Mouse (Mus musculus): Measurements from ENCODE around the gene Sema5b.

Sema5b gene

DNA sequence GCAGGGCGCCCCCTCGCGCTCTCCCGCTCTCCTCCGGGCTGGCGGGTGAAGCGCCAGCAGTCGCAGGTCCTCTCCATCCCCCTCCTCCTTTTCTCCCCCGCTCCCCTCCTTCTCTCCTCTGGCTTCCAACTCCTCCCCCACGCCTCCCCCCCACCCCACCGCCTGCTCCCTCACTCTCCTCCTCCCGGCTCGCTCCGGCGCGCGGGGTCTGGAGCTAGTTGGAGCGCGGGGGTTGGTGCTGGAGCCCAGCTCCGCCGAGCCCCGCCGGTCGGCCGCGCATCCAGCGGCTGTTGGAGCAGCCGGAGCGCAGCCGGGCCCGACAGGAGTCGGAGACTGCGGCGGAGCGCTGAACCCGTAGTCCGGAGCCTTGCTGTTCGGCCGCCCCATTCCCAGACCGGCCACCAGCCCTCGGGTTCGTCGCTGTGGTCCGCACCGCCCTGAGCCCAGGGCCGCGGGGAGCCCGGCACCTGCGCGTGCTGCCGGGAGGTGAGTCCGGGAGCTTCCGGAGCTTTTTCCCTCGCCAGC, at the start of gene Sema5b:
Gene Sema5b, plus strand, starts transcription at position 29 of the 525 bp plus-strand sequence.
- DNase-seq, result no peak

DNA sequence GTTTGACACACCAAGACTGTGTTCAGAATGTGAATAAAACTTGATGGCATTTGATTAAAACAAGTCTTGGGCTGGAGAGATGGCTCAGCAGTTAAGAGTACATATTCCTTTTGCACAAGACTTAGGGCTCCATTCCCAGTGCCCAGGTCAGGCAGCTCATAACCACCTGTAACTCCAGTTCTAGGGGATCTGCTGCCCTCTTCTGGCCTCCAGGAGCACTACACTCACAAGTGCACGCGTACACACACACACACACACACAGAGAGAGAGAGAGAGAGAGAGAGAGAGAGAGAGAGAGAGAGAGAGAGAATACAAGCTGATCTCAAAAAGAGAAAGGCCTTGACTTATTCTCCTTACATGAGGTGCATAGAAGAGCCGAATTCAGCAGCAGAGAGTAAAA, 40.6 kb upstream of the Sema5b start:
- DNase-seq, result no peak

- no peak for DNase-seq
Observed at GRCm38 (mm10) chr16:35501106-35501760, 39.7 kb upstream of the Sema5b start.

DNA sequence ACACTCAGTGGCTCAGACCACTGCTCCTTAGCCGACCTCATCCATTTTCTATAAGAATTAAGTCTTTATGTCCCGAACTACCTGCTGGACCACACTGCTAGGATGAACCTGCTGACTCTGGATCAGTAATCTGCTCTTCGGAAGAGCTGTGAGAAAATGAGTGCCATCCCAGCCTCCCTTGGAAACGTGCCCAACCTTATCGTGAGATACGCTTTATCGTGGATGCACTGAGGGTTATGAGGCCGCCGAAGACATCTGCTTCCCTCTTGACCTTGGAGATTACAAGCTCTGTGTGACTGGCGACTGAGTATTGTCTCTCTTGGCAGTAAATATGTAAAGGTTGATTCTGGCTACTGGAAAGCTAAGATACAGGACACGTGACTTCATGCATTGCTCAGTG, 38.5 kb upstream of the Sema5b start:
- DNase-seq, result no peak

GRCm38 (mm10) chr16:35504266-35504665, 36.7 kb upstream of the Sema5b start:
- DNase-seq, result no peak

GRCm38 (mm10) chr16:35505786-35506185, 35.2 kb upstream of the Sema5b start:
- DNase-seq, result no peak

- no peak for DNase-seq
Observed at GRCm38 (mm10) chr16:35508581-35508980, 32.4 kb upstream of the Sema5b start.

DNA sequence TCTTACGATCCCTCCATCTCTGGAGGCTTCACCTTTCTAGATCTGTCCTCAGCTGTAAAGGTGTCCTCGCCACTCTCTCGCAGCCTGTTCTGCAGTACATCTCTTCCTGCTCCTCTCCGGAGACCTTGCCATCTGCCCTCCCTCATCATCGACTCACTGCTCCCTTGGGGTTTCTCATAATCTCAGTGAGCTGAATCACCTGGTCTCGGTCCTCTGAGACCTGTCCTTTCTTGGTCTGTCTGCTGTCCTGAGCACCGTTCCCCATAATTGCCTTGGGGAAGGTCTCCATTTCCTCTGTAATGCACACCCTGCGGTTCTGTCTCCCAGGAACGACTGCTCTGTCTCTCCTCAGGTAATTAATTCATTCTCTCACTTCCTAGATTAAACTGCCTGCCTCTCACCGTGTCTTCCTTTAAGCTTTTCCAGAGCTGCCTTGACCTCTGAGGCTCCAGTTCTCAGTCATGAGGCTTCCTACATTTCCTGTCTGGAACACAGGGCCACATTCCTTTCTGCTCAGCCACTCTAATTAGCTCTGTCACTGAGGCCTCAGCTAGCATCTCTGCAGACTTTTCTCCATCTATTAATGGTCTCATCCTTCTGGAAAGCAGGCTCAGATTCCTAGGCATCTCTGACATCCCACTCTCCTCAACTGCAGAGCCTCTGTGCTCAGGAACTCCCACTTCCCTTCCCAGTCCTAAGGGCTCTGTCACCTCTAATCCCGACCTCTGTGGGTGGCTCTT, 31.4 kb upstream of the Sema5b start:
- no peak for DNase-seq

DNA sequence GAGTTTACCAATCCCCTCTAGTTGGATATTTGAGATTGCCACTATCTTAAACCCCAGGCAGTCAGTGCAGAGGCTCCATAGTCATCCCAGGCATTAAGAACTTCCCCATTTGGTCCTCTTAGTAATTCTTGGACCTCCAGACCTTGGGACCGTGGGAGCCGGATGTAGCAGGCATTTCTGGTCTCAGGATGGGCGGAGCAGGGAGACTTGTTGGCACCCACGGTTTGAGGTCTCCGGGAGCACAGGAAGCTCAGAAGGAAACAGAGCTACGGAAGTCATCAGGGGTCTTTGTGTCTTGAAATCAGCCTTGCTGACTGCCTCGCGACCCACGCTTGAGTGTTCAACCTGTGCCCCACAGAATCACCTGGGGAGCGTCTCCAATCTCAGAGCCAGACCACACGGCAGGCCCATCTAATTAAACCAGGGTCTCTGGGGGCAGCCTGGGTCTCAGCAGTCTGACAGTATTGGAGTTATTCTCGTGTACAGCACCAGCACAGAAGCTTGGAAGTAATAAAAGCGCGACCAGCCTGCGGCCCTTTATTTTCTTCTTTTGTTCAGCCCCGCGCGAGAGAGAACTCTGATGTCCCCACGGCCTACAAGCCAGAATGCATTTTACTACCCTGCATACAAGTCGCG, 24.9 kb upstream of the Sema5b start:
- DNase-seq, result no peak

DNA sequence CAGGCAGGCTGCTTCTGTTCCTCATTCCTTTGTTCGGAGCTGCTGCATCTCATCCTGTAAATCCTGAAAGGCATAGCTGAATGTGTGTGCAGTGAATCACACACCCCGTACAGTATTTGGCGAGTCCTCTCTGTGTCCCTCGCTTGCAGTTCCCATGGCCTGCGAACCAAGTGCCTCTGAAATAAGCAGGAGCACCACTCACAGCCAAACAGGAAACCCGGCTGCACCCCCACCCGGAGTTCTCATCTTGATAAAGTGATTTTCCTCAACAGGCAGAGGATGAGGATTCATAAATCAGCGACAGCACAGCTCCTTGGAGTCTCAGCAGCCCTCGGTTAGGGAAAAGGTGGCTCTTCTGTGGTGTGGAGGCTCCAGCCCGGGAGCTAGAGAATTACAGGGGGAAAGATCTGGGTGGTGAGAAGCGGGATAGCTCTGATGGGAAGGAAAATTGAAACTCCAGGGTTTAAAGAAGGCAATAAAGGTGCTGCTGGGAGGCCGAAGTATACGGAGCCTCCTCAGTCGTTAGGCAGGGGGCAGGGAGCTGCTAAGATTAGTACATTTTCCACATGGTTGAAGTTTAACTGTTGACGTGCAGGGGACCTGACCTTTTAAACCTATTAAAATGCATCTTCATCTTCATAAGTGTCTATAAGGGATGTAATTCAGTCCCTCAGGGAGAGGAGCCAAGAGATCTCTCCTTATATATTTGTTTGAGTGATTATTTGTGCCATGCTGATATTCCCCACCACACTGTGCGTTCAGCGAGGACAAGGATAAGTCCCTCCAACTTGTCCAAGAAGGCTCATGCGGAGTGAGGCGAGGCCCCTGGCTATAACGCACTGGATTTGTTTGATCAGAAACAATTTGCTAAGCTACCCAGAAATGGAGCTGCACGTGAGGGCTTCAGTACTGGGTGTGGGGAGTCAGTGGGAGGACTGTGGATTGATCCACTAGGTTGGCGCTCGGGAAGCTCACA, 22.7 kb upstream of the Sema5b start:
- no peak for DNase-seq

DNA sequence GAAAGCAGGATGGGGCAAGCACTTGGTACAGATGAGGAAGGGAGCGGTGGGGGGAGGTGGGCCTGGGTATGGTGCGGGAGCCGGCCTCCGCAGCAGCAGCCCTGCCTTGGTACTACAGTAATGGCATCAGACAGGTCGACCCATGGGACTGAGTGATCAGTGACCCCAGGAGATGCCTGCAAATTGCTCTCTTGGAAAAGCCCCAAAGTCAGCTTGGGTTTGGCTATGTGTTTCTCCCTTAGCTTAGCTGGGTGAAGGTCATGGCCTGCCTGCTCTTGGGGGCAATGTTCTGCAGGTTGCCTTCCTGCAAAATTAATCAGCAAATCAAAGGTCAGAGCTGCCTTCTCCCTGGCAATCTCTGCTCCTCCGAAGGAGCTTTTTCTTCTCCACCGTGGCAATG, 21.7 kb upstream of the Sema5b start:
- no peak for DNase-seq

- DNase-seq, result no peak
Observed at GRCm38 (mm10) chr16:35524200-35524599, 16.7 kb upstream of the Sema5b start.

- DNase-seq, result no peak
Observed at GRCm38 (mm10) chr16:35534630-35535029, 6.3 kb upstream of the Sema5b start.

DNA sequence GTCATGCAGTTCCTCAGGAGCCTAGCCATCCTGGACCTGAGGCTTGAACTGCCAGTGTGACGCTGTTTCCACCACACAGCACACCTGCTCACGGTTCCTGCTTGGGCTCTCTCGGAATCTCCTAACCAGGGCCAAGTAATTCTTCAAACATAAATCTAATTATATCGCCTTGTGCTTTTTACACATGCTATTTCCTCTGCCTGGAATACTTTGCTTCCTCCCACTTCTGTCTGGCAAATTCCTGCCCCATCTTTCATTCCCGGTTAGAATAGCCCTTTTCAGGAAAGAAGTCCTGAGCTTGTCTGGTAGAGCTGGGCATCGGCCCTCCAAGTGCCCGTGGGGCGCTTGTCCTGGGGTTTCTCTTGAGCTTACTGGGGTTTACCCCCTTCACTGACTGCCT, 3.3 kb upstream of the Sema5b start:
- no peak for DNase-seq

DNA sequence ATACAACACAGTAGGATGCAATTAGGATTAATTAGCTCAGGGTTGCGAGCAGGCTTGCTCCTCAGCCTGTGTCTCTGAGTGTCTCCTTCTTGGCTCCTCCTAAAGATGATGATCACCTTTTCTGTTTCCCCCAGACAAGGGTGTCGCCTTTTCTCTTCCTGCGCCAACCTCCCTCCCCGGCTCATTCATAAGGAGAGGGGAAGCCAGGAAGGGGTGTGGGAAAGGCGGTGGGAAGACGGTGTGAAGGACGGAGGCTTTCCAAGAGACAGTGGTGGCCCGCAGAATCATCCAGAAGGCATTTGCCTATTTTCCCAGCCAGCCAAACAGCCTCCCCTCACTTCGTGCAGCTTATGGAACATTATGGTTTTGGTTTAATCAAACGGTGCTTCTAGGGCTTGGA, 1.9 kb upstream of the Sema5b start:
- no peak for DNase-seq

DNA sequence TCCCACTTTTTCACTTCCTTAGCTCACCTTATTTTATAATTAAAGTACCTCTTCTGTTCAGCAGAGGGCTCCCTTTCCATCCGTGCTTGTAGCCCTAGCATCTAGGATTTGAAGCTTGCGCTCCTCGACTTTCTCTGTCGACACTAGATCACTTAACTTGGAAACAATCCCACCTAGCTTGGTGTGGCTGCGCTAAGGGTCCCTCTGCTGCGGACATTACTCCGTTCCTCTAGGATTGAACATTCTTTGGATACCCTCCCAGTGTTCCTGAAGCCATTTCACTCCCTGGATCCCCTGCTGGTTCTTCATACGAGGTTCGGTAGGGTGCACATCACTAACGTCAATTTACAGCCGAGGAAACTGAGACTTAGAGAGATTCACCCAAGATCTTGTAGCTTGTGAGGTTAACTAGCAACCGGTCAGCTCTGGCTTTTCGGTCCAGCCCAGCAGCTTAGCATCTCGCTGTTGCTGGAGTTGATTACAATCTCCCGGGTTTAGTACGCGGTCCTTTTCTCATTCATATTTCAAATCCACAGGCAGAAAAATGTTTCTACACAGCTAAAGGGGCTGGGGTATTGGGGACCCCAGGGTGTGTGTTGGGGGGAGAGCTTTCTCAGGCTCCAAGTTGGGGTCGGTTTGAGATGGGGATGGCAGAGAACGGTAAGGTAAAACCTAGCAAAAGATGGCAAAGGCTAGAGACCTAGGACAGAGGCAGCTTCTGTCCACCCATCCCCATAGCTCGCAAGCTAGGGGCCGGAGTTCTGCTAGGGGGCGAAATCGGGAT, 420 bp upstream of the Sema5b start:
- DNase-seq, result no peak

GRCm38 (mm10) chr16:35541661-35542420, 896 bp downstream of the Sema5b start:
- DNase-seq, result no peak

- DNase-seq, result no peak
Observed at GRCm38 (mm10) chr16:35542421-35542780, 1.5 kb downstream of the Sema5b start.

DNA sequence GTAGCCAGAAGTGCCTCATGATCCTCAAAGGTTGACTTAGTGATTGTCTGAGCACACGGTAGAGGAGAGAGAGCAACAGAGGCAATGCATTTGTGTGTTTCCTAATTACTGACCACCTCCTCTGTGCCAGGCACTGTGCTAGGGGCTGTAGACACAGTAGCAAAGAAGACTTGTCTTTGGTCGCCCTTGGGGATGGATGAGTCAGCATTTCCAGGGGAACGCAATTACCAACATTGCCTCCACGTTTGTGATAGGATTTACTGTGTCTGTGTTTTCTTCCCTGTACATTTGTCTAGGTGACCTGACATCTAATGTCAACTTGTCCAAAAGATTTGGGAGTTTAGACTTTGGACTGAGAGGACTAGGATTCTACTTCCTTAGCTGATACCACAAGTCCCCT, 4.8 kb downstream of the Sema5b start:
- no peak for DNase-seq

DNA sequence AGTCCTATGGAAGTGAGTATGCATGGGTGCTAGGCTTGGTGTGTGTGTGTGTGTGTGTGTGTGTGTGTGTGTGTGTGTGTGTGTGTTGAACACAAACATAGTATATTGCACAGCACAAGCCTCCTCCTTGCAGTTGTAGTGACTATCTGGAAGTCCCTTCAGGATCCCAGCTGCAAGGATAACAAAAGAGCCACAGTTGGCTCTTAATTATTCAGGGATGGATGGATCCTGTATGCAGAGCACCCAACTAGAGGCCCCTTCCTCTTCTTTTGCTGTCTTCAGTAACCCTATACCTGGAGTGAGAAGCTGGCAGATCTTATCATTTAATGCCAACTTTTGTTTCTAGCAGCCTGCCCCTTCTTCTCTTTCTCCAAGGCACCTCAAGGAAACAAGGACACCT, 7.0 kb downstream of the Sema5b start:
- no peak for DNase-seq

- DNase-seq, result no peak
Observed at GRCm38 (mm10) chr16:35549354-35549753, 8.4 kb downstream of the Sema5b start.

Data from B cell, adult 2 months (primary cell).